Mouse (Mus musculus): ENCODE data around the gene Rin1. TPM values are rescaled to one million over a fixed set of nuclear protein-coding genes. Genes with fewer than 3 reads are reported as not detected.

The Rin1 gene
- polyA plus RNA-seq (2014; fragmentation: Illumina TruSeq; extraction: RNeasy Lipid Tissue Mini Kit (QIAGEN cat#74804); ENCODE audit: low read depth, low replicate concordance) = 1.7 TPM

GRCm38 (mm10) chr19:5050047-5050905, at the start of gene Rin1:
Rin1 (plus strand) TSS chr19:5050481.

GRCm38 (mm10) chr19:5023621-5024479, 26.4 kb upstream of the Rin1 start, which contains the start of gene Slc29a2:
Slc29a2 (plus strand) TSS chr19:5023860.

GRCm38 (mm10) chr19:5038709-5039156, 11.5 kb upstream of the Rin1 start, which contains the start of the genes B4gat1 and AC124502.3:
B4gat1 (plus strand) TSS chr19:5038826.
AC124502.3 (plus strand) TSS chr19:5038891.

GRCm38 (mm10) chr19:5040862-5041523, 9.3 kb upstream of the Rin1 start, which contains the start of gene Brms1:
Brms1 (plus strand) TSS chr19:5041354.

GRCm38 (mm10) chr19:5067867-5068569, 17.7 kb downstream of the Rin1 start, which contains the start of gene Cd248:
Cd248 (plus strand) TSS chr19:5068078.

GRCm38 (mm10) chr19:5085145-5085863, 35.0 kb downstream of the Rin1 start, which contains the start of gene Tmem151a:
Tmem151a (minus strand) TSS chr19:5085531.

GRCm38 (mm10) chr19:5087884-5088728, 37.8 kb downstream of the Rin1 start, which contains the start of gene Yif1a:
Yif1a (plus strand) TSS chr19:5088538.

GRCm38 (mm10) chr19:5098363-5099143, 48.3 kb downstream of the Rin1 start, which contains the start of gene Cnih2:
Cnih2 (minus strand) TSS chr19:5098521.

Other genes starting within 250 kb of the Rin1 start
- 9.5 TPM for gene Gm21992, start 238.9 kb upstream of the Rin1 start, polyA plus RNA-seq (2014; fragmentation: Illumina TruSeq; extraction: RNeasy Lipid Tissue Mini Kit (QIAGEN cat#74804); ENCODE audit: low read depth, low replicate concordance)
- 11.5 TPM for gene Rbm14, start 238.8 kb upstream of the Rin1 start, polyA plus RNA-seq (2014; fragmentation: Illumina TruSeq; extraction: RNeasy Lipid Tissue Mini Kit (QIAGEN cat#74804); ENCODE audit: low read depth, low replicate concordance)
- gene Ccs, start 211.1 kb upstream of the Rin1 start, polyA plus RNA-seq (2014; fragmentation: Illumina TruSeq; extraction: RNeasy Lipid Tissue Mini Kit (QIAGEN cat#74804); ENCODE audit: low read depth, low replicate concordance) = 33.2 TPM
- not detected for gene Ccdc87, start 211.1 kb upstream of the Rin1 start, polyA plus RNA-seq (2014; fragmentation: Illumina TruSeq; extraction: RNeasy Lipid Tissue Mini Kit (QIAGEN cat#74804); ENCODE audit: low read depth, low replicate concordance)
- gene Ctsf, start 195.4 kb upstream of the Rin1 start, polyA plus RNA-seq (2014; fragmentation: Illumina TruSeq; extraction: RNeasy Lipid Tissue Mini Kit (QIAGEN cat#74804); ENCODE audit: low read depth, low replicate concordance) = 63.9 TPM
- gene Actn3, start 172.6 kb upstream of the Rin1 start, polyA plus RNA-seq (2014; fragmentation: Illumina TruSeq; extraction: RNeasy Lipid Tissue Mini Kit (QIAGEN cat#74804); ENCODE audit: low read depth, low replicate concordance) = 0.71 TPM
- gene Zdhhc24, start 171.8 kb upstream of the Rin1 start, polyA plus RNA-seq (2014; fragmentation: Illumina TruSeq; extraction: RNeasy Lipid Tissue Mini Kit (QIAGEN cat#74804); ENCODE audit: low read depth, low replicate concordance) = 4.5 TPM
- 2.6 TPM for gene Bbs1, start 143.9 kb upstream of the Rin1 start, polyA plus RNA-seq (2014; fragmentation: Illumina TruSeq; extraction: RNeasy Lipid Tissue Mini Kit (QIAGEN cat#74804); ENCODE audit: low read depth, low replicate concordance)
- 24.4 TPM for gene Dpp3, start 122.2 kb upstream of the Rin1 start, polyA plus RNA-seq (2014; fragmentation: Illumina TruSeq; extraction: RNeasy Lipid Tissue Mini Kit (QIAGEN cat#74804); ENCODE audit: low read depth, low replicate concordance)
- gene Peli3, start 107.4 kb upstream of the Rin1 start, polyA plus RNA-seq (2014; fragmentation: Illumina TruSeq; extraction: RNeasy Lipid Tissue Mini Kit (QIAGEN cat#74804); ENCODE audit: low read depth, low replicate concordance) = 2.7 TPM
- gene Mrpl11, start 88.3 kb upstream of the Rin1 start, polyA plus RNA-seq (2014; fragmentation: Illumina TruSeq; extraction: RNeasy Lipid Tissue Mini Kit (QIAGEN cat#74804); ENCODE audit: low read depth, low replicate concordance) = 87.5 TPM
- gene Npas4, start 60.2 kb upstream of the Rin1 start, polyA plus RNA-seq (2014; fragmentation: Illumina TruSeq; extraction: RNeasy Lipid Tissue Mini Kit (QIAGEN cat#74804); ENCODE audit: low read depth, low replicate concordance) = 0.81 TPM
- 14.6 TPM for gene Slc29a2, start 26.6 kb upstream of the Rin1 start, polyA plus RNA-seq (2014; fragmentation: Illumina TruSeq; extraction: RNeasy Lipid Tissue Mini Kit (QIAGEN cat#74804); ENCODE audit: low read depth, low replicate concordance)
- gene B4gat1, start 11.7 kb upstream of the Rin1 start, polyA plus RNA-seq (2014; fragmentation: Illumina TruSeq; extraction: RNeasy Lipid Tissue Mini Kit (QIAGEN cat#74804); ENCODE audit: low read depth, low replicate concordance) = 42.6 TPM
- 1.0 TPM for gene AC124502.3, start 11.6 kb upstream of the Rin1 start, polyA plus RNA-seq (2014; fragmentation: Illumina TruSeq; extraction: RNeasy Lipid Tissue Mini Kit (QIAGEN cat#74804); ENCODE audit: low read depth, low replicate concordance)
- 19.7 TPM for gene Brms1, start 9.1 kb upstream of the Rin1 start, polyA plus RNA-seq (2014; fragmentation: Illumina TruSeq; extraction: RNeasy Lipid Tissue Mini Kit (QIAGEN cat#74804); ENCODE audit: low read depth, low replicate concordance)
- gene Cd248, start 17.6 kb downstream of the Rin1 start, polyA plus RNA-seq (2014; fragmentation: Illumina TruSeq; extraction: RNeasy Lipid Tissue Mini Kit (QIAGEN cat#74804); ENCODE audit: low read depth, low replicate concordance) = 10.5 TPM
- gene Tmem151a, start 35.0 kb downstream of the Rin1 start, polyA plus RNA-seq (2014; fragmentation: Illumina TruSeq; extraction: RNeasy Lipid Tissue Mini Kit (QIAGEN cat#74804); ENCODE audit: low read depth, low replicate concordance) = 2.0 TPM
- gene Yif1a, start 38.1 kb downstream of the Rin1 start, polyA plus RNA-seq (2014; fragmentation: Illumina TruSeq; extraction: RNeasy Lipid Tissue Mini Kit (QIAGEN cat#74804); ENCODE audit: low read depth, low replicate concordance) = 90.7 TPM
- gene Cnih2, start 48.0 kb downstream of the Rin1 start, polyA plus RNA-seq (2014; fragmentation: Illumina TruSeq; extraction: RNeasy Lipid Tissue Mini Kit (QIAGEN cat#74804); ENCODE audit: low read depth, low replicate concordance) = 0.34 TPM
- 163 TPM for gene Rab1b, start 56.6 kb downstream of the Rin1 start, polyA plus RNA-seq (2014; fragmentation: Illumina TruSeq; extraction: RNeasy Lipid Tissue Mini Kit (QIAGEN cat#74804); ENCODE audit: low read depth, low replicate concordance)
- gene Klc2, start 68.1 kb downstream of the Rin1 start, polyA plus RNA-seq (2014; fragmentation: Illumina TruSeq; extraction: RNeasy Lipid Tissue Mini Kit (QIAGEN cat#74804); ENCODE audit: low read depth, low replicate concordance) = 41.4 TPM
- 19.3 TPM for gene Pacs1, start 222.6 kb downstream of the Rin1 start, polyA plus RNA-seq (2014; fragmentation: Illumina TruSeq; extraction: RNeasy Lipid Tissue Mini Kit (QIAGEN cat#74804); ENCODE audit: low read depth, low replicate concordance)
- gene Sf3b2, start 245.0 kb downstream of the Rin1 start, polyA plus RNA-seq (2014; fragmentation: Illumina TruSeq; extraction: RNeasy Lipid Tissue Mini Kit (QIAGEN cat#74804); ENCODE audit: low read depth, low replicate concordance) = 111 TPM
- 16.3 TPM for gene Gal3st3, start 247.8 kb downstream of the Rin1 start, polyA plus RNA-seq (2014; fragmentation: Illumina TruSeq; extraction: RNeasy Lipid Tissue Mini Kit (QIAGEN cat#74804); ENCODE audit: low read depth, low replicate concordance)

All from heart, adult 10 weeks (tissue).